Mouse (Mus musculus) G1E (cell line): ENCODE results near the gene Eva1a. TPM values are rescaled to one million over a fixed set of nuclear protein-coding genes. Genes with fewer than 3 reads are reported as not detected.

Source experiments
- ATAC-seq: 2 replicates; pipeline ENCODE4 v1.8.0; 2016; ENCODE audit warnings: mild to moderate bottlenecking; ENCODE audit not compliant: insufficient number of reproducible peaks, poor library complexity, low FRiP score, severe bottlenecking; ENCODE audit errors: extremely low read depth
- DNase-seq: peaks from one replicate; pipeline ENCODE4 v3.0.0; 2012; ENCODE audit warnings: low spot score
- H3K27me3 ChIP-seq: 2 replicates; pipeline ENCODE4 v1.6.1; 2012; ENCODE audit warnings: mild to moderate bottlenecking, low read length, inconsistent platforms; ENCODE audit not compliant: insufficient read depth
- H3K36me3 ChIP-seq: replicated peaks from 2 replicates; pipeline ENCODE3; 2012; ENCODE audit warnings: mild to moderate bottlenecking, inconsistent platforms
- H3K4me1 ChIP-seq: 2 replicates; pipeline ENCODE4 v1.6.1; 2012; ENCODE audit warnings: low read depth, low read length, inconsistent platforms, mixed read lengths; ENCODE audit not compliant: insufficient read depth
- H3K4me3 ChIP-seq: 2 replicates; pipeline ENCODE4 v1.5.1; 2012; ENCODE audit warnings: low read depth, mild to moderate bottlenecking, inconsistent platforms, low read length, moderate library complexity, mixed read lengths
- H3K9me3 ChIP-seq: replicated peaks from 2 replicates; pipeline ENCODE4 v1.6.1; 2012; ENCODE audit warnings: inconsistent platforms
- CTCF ChIP-seq: IDR thresholded peaks from 2 replicates; pipeline ENCODE4 v1.5.1; 2012; ENCODE audit warnings: low read depth, low read length, inconsistent platforms, mixed read lengths
- GATA1 ChIP-seq: IDR thresholded peaks from 2 replicates; pipeline ENCODE4 v1.6.1; 2012; ENCODE audit warnings: borderline replicate concordance, low read length, inconsistent platforms, mixed read lengths
- GATA2 ChIP-seq: IDR thresholded peaks from 2 replicates; pipeline ENCODE4 v1.6.1; 2012; ENCODE audit warnings: low read depth, low read length, inconsistent platforms, borderline replicate concordance
- POLR2AphosphoS5 ChIP-seq: IDR thresholded peaks from 2 replicates; pipeline ENCODE4 v1.6.1; 2012; ENCODE audit warnings: low read depth, low read length, inconsistent platforms; ENCODE audit not compliant: insufficient replicate concordance
- TAL1 ChIP-seq: conservative IDR thresholded peaks from 2 replicates; pipeline ENCODE4 v1.6.1; 2012; ENCODE audit warnings: low read depth, low read length, inconsistent platforms, mixed read lengths
- polyA plus RNA-seq: library from polyadenylated mRNA; stranded (reverse); fragments of >175 nt; gene quantifications from 2 replicates; pipeline ENCODE4 v1.2.3, GENCODE M21; 2012
- total RNA-seq, 2 experiments: library from RNA; stranded (forward) in 1 of 2; stranded (reverse) in 1 of 2; fragments of 200-1000 nt in 1 of 2; fragments of >200 nt in 1 of 2; fragmentation: Nextera tagmentation in 1 of 2; gene quantifications; 2 replicates each; pipeline ENCODE4 v1.2.3; 2014 to 2017

The Eva1a gene
- total and polyA plus RNA-seq, 3 experiments = 0.49 TPM; not detected in 2

DNA sequence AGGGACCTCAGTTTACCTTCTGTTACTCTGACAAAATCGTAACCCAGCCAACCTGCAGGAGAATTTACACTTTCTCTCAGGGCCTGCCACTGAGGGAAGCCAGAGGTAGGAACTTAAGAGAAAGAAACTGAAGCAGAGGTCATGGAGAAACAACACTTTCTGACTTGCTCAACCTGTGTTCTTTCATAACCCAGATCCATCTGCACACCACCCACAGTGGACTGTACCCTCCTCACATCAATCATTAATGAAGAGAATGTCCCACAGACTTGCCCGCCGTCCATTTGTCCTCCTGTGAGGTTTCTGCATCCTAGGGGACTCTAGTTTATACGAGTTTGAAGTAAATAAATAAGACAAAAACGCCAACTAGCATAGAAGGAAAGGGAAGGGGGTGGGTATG, 24.4 kb downstream of the Eva1a start:
- Histone ChIP-seq H3K4me3 (no peak overlapping the region), H3K36me3 (no peaks in the 10 kb centered on the region), H3K4me1 (no peaks in the 10 kb centered on the region), H3K9me3 (peaks cover 60% of the 10 kb centered on the region), H3K27me3 (no peaks in the 10 kb centered on the region)
- no peak for TF ChIP-seq CTCF
- TF ChIP-seq TAL1 = no peak
- TF ChIP-seq GATA1 = no peak
- TF ChIP-seq GATA2 = no peak
- DNase-seq = no peak
- ATAC-seq = no peak

DNA sequence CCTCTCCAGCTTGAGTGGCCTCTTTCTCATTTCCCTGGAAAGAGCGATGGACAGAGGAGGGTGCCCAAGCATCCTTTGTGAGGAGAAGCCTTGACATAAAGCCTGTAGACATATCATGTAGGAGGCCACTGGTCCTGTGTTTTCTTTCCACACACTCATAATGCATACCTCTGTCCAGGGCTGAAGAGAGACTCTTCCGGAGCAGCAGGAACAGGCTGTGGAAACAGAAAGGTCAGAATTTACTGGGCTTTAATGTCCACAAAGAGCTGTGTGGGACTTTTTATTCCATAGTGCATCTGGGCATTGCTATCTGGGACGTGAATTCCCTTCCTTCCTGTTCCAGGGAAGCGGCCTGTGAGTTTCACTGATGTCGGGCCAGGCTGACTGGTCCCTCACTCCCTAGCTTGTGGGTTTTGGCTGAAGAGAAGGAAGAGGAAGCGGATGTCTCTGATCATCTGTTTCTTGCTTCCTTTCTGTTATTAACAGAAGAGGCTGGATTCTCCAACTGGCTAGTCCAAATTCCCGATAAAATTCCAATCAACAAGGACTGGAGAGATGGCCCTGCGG, 25.8 kb downstream of the Eva1a start:
- Histone ChIP-seq H3K27me3 (no peaks in the 10 kb centered on the region), H3K4me1 (no peaks in the 10 kb centered on the region), H3K36me3 (no peaks in the 10 kb centered on the region), H3K9me3 (peaks cover 66% of the 10 kb centered on the region), H3K4me3 (no peak overlapping the region)
- ATAC-seq = no peak
- no peak for TF ChIP-seq GATA1
- TF ChIP-seq CTCF = no peak
- TF ChIP-seq POLR2AphosphoS5 = no peak
- TF ChIP-seq TAL1 = no peak
- no peak for TF ChIP-seq GATA2
- DNase-seq = no peak

DNA sequence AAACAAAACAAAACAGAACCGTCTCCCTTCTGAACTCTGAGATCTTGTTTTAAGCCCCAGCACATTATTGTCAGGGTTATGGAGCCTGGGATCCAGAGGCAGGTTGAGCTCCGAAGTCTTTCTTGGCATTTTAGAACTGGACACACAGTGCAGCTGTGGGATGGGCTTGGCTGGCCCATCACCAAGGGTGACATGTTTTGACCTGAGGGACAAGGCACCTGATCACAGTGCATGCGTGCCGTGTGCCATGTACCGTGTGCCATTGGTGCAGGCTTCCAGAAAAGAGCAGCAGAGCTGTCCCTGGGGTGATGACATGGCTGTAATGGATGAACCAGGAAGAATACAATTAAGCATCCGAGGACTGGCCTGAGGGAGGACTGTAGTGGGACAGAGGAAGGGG, 29.6 kb downstream of the Eva1a start:
- H3K4me3 ChIP-seq = no peak overlapping the region
- DNase-seq = no peak
- no peaks in the 10 kb centered on the region for H3K27me3 ChIP-seq
- H3K9me3 ChIP-seq = peaks cover 52% of the 10 kb centered on the region
- no peak for ATAC-seq
- H3K4me1 ChIP-seq = no peaks in the 10 kb centered on the region
- H3K36me3 ChIP-seq = no peaks in the 10 kb centered on the region
- TF ChIP-seq GATA1 (no peak), POLR2AphosphoS5 (no peak), TAL1 (no peak), CTCF (no peak), GATA2 (no peak)

DNA sequence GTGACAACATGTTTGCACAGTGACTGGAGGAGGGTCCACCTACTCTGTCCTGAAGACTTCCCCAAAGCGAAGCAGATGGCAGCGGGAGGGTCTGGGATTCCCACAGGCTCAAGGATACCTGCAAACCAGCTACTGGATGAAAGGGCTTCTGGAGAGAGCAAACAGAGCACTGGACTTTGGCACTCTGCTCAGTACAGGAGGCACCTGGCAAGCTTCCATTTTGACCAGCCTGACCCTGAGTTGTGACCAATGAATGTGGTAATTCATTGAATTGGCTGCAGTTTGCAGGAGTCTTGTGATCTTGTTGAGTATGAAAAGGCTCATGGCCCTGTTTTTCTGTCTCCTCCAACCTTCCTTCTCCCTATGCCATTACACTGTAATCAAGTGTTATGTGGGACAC, 32.2 kb downstream of the Eva1a start:
- Histone ChIP-seq H3K36me3 (no peaks in the 10 kb centered on the region), H3K4me1 (no peaks in the 10 kb centered on the region), H3K4me3 (no peak overlapping the region), H3K27me3 (no peaks in the 10 kb centered on the region), H3K9me3 (peaks cover 39% of the 10 kb centered on the region)
- TF ChIP-seq POLR2AphosphoS5 = no peak
- TF ChIP-seq GATA2 = no peak
- TF ChIP-seq GATA1 = no peak
- no peak for TF ChIP-seq TAL1
- TF ChIP-seq CTCF = no peak
- no peak for DNase-seq
- no peak for ATAC-seq

DNA sequence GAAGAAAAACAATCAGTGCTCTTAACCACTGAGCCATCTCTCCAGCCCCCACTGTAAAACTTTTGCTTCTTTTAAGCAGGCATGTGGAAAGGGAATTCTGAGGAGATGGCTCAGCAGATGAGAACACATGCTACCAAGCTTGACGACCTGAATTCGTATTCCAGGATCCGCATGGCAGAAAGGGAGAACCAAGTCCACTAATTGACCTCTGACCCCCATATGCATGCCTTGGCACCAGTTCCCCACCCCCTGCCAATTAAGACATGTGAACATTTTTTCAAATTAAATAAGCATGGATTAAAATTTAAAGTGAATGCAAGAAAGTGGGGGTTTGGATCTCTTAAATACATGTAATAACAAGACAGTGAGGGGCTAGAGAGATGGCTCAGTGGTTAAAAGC, 32.7 kb downstream of the Eva1a start:
- H3K9me3 ChIP-seq = peaks cover 34% of the 10 kb centered on the region
- TF ChIP-seq GATA1 (no peak), POLR2AphosphoS5 (no peak), TAL1 (no peak), CTCF (no peak), GATA2 (no peak)
- no peaks in the 10 kb centered on the region for H3K27me3 ChIP-seq
- ATAC-seq (no peak), DNase-seq (no peak)
- H3K4me3 ChIP-seq = no peak overlapping the region
- no peaks in the 10 kb centered on the region for H3K36me3 ChIP-seq
- no peaks in the 10 kb centered on the region for H3K4me1 ChIP-seq

DNA sequence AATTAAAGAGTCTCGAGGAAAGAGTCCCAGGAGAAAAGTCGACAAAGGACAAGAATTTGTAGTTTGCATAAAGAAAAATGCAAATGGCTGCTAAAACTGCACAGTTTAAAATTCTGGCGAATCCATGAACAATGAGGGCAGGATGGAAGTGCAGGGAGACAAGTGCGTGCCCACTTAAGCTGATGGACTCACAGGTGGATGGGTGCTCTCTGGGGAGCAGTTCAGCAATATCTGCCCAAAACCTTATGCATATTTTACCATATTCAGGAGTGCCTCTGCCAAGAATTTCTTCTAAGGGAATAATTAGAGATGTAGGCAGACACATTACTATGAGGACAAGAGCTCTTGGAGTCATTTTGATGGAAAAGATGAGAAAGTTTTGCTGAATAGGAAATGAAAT, 35.5 kb downstream of the Eva1a start:
- TF ChIP-seq CTCF = no peak
- no peak for TF ChIP-seq TAL1
- no peak for TF ChIP-seq GATA1
- TF ChIP-seq POLR2AphosphoS5 = no peak
- TF ChIP-seq GATA2 = no peak
- H3K36me3 ChIP-seq = no peaks in the 10 kb centered on the region
- DNase-seq (no peak), ATAC-seq (no peak)
- no peak overlapping the region for H3K4me3 ChIP-seq
- peaks cover 12% of the 10 kb centered on the region for H3K9me3 ChIP-seq
- H3K27me3 ChIP-seq = no peaks in the 10 kb centered on the region
- no peaks in the 10 kb centered on the region for H3K4me1 ChIP-seq

DNA sequence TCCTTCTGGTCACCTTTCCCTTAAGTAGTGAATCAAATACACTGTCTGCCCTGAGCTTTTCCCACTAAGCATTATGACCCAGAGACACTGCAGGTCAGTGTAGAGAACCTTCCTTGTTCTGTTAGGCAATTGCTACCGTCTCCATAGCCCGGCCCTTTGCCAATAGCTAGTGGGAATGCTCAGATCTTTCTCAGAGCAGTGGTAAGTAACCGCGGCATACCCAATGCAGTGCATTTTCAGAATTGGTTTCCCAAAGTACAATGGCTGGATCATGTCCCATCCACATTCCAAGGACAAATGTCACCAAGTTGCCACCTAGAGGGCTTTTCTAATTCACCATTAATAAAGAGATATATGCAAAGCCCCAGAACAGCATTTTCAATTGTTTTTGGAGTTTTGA, 38.0 kb downstream of the Eva1a start:
- no peak for TF ChIP-seq POLR2AphosphoS5
- no peak for TF ChIP-seq TAL1
- no peak for TF ChIP-seq CTCF
- Histone ChIP-seq H3K9me3 (peaks cover 5% of the 10 kb centered on the region), H3K4me3 (no peak overlapping the region), H3K36me3 (no peaks in the 10 kb centered on the region), H3K4me1 (no peaks in the 10 kb centered on the region), H3K27me3 (no peaks in the 10 kb centered on the region)
- no peak for DNase-seq
- ATAC-seq = no peak
